Mouse (Mus musculus) heart, embryonic 15.5 days (tissue): ENCODE measurements around the gene Pstpip1. TPM values are rescaled to one million over a fixed set of nuclear protein-coding genes. Genes with fewer than 3 reads are reported as not detected.
A peak's percentile ranks its signal among the peaks of the same experiment; 100 is the strongest.

Experiments
- ATAC-seq: fragments of 200-750 bp; cut with Nextera tagmentation; replicated peaks from 2 replicates; pipeline ENCODE4 v1.8.0; 2017; ENCODE audit warnings: low read depth, moderate TSS enrichment; ENCODE audit not compliant: insufficient number of reproducible peaks, insufficient read depth, low FRiP score
- H3K27ac ChIP-seq: fragments of 300-500 bp; sonication (generic); 2 replicates; pipeline ENCODE4 v1.5.1; 2015; ENCODE audit warnings: mild to moderate bottlenecking, inconsistent platforms
- H3K27me3 ChIP-seq: fragments of 300-500 bp; sonication (generic); 2 replicates; pipeline ENCODE4 v1.6.1; 2015; ENCODE audit warnings: inconsistent platforms
- H3K36me3 ChIP-seq: fragments of 300-500 bp; sonication (generic); 2 replicates; pipeline ENCODE4 v1.6.1; 2015; ENCODE audit warnings: mild to moderate bottlenecking, inconsistent platforms
- H3K4me1 ChIP-seq: fragments of 300-500 bp; sonication (generic); replicated peaks from 2 replicates; pipeline ENCODE4 v1.6.1; 2015; ENCODE audit warnings: inconsistent platforms
- H3K4me2 ChIP-seq: fragments of 300-500 bp; sonication (generic); 2 replicates; pipeline ENCODE4 v1.6.1; 2015; ENCODE audit warnings: inconsistent platforms, mild to moderate bottlenecking, moderate library complexity
- H3K4me3 ChIP-seq: fragments of 300-500 bp; sonication (generic); 2 replicates; pipeline ENCODE4 v1.5.1; 2015; ENCODE audit warnings: mild to moderate bottlenecking, inconsistent platforms
- H3K9ac ChIP-seq: fragments of 300-500 bp; sonication (generic); 2 replicates; pipeline ENCODE4 v1.6.1; 2015; ENCODE audit warnings: mild to moderate bottlenecking, inconsistent platforms
- H3K9me3 ChIP-seq: fragments of 300-500 bp; sonication (generic); replicated peaks from 2 replicates; pipeline ENCODE4 v1.6.1; 2016; ENCODE audit warnings: inconsistent platforms
- WGBS: fragments of 180-500 bp; shearing (Covaris S2); methylation state at CpG from one replicate; pipeline ENCODE4 v1.1.7; 2015; ENCODE audit warnings: mixed read lengths; 5-methylcytosine and 5-hydroxymethylcytosine counted together
- polyA plus RNA-seq: library from polyadenylated mRNA; unstranded; fragments of >200 nt; fragmentation: Nextera tagmentation; extraction: Ambion mirVana; gene quantifications from 2 replicates; pipeline ENCODE4 v1.2.1, GENCODE M21; 2015

The Pstpip1 gene
- polyA plus RNA-seq: 1.8 and 3.3 TPM in 2 replicates

DNA sequence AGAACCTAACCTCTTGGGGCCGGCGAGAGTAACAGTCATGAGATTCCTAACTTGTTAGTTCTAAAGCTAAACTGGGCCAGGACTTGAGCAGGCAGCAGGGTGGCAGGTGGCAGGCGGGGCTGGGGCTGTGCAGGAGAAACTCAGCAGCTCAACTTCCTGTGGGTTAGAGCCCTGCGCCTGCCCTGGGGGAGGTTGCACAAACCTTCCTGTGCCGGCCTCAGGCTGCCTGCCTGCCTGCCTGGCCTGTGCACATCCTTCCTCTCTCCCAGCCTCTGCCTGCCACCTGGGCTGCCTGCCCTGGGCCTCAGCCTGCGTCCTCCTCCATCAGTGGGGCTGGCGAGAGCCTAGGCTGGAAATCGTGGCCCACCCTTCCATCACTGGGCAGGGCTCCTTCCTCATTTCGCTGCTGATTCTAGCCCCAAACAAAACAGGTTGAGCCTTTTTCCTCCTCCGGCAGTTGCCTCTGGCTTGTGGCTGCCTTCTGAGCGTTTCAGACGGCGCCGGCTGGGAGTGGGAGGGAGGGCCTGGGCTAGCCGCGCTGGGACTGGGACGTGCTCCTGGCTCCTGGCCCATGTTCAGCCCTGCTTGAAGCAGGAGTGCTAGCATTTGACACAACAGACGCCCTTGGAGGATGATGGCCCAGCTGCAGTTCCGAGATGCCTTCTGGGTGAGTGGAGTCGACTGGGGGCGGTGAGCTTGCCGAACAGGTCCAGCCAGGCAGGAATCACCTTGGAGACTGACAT is at the start of gene Pstpip1:
TSS of gene Pstpip1 (plus strand) at position 185 of the 743 bp plus-strand sequence.
- Histone ChIP-seq H3K27ac (peak within 1 kb of the TSS; percentile 79), H3K36me3 (no peaks in the 10 kb centered on the region), H3K4me3 (peak within 1 kb of the TSS; percentile 24), H3K27me3 (no peaks in the 10 kb centered on the region), H3K9me3 (no peaks in the 10 kb centered on the region), H3K4me2 (peak within 1 kb of the TSS; percentile 52), H3K4me1 (peaks cover 23% of the 10 kb centered on the region), H3K9ac (peak within 1 kb of the TSS; percentile 37; the same call in 1 of the 2 replicates)
- WGBS: 17% methylated on average over 22 of the region's 22 CpGs
- peak; percentile 87 for ATAC-seq

DNA sequence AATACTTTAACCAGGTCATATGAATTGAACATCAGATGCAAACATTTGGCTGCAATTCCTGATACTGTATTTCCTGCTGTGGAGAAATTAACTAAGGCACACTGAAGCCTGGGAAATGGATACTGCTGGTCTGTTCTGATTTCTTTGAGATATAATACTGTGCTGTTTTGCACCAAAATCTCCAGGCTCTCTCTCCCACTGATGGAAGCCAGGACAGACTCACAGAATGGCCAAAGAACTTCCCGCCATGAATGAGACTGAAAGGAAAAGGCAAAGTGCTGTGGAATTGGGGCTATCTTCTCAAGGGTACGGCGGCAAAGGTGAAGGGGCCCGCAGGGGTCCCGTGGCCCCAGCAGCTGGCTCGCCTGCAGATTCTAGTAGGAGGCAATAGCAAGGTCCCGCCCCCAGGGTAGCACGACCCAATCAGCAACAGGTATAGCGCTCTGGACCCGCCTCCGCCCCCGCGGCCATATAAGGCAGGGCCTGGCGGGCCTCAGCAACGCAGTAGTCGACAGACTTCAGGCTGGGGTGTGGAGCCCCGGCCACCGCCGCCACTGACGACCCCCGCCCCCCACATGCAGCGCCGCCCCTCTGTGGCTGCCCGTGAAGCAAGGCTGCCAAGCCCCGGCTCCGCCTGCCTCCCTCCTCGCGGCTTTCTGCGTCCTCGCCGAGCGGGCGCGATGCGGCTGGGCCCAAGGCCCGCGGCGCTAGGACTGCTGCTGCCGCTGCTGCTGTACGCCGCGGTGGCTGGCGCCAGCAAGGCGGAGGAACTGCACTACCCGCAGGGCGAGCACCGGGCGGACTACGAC is 48.2 kb upstream of the Pstpip1 start, which contains the start of gene Rcn2:
TSS of gene Rcn2 (plus strand) at position 474 of the 809 bp plus-strand sequence.
- peaks cover 8% of the 10 kb centered on the region for H3K36me3 ChIP-seq
- peak within 1 kb of the TSS; percentile 84 for H3K4me3 ChIP-seq
- no peaks in the 10 kb centered on the region for H3K9me3 ChIP-seq
- ATAC-seq: peak; percentile 100
- H3K27me3 ChIP-seq: no peaks in the 10 kb centered on the region
- H3K4me2 ChIP-seq: peak within 1 kb of the TSS; percentile 71
- peak within 1 kb of the TSS; percentile 95 for H3K27ac ChIP-seq
- H3K9ac ChIP-seq: peak within 1 kb of the TSS; percentile 94
- under 1% methylated on average over 48 of the region's 49 CpGs for WGBS
- peaks cover 11% of the 10 kb centered on the region; the same call in 1 of the 2 replicates for H3K4me1 ChIP-seq

DNA sequence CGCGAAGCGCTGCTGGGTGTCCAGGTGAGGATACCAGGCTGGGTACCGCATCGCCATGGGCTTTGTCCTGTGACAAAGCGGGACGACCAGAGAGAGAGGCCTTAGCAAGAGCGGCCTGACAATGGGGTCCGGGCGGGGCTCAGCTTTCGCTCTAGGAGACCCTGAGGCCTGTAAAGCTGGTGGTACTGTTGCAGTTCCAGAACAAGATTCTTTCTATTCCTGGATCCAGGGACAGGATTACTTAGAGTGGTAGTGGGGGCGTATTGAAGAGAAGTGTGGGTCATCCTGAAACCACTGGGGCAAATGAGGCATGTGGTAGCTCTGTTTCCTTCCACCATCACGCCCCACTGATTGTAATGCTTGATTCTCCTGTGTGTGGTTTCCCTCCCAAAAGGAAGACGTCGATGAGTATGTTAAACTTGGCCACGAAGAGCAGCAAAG is 47.6 kb upstream of the Pstpip1 start:
- H3K4me3 ChIP-seq: peak overlapping the region; percentile 84
- no peaks in the 10 kb centered on the region for H3K27me3 ChIP-seq
- WGBS: under 1% methylated on average over 16 of the region's 16 CpGs
- no peak for ATAC-seq
- H3K9me3 ChIP-seq: no peaks in the 10 kb centered on the region
- H3K4me2 ChIP-seq: peak overlapping the region; percentile 71
- peaks cover 8% of the 10 kb centered on the region for H3K36me3 ChIP-seq
- peak overlapping the region; percentile 94 for H3K9ac ChIP-seq
- H3K27ac ChIP-seq: peak overlapping the region; percentile 95
- peaks cover 11% of the 10 kb centered on the region; the same call in 1 of the 2 replicates for H3K4me1 ChIP-seq

DNA sequence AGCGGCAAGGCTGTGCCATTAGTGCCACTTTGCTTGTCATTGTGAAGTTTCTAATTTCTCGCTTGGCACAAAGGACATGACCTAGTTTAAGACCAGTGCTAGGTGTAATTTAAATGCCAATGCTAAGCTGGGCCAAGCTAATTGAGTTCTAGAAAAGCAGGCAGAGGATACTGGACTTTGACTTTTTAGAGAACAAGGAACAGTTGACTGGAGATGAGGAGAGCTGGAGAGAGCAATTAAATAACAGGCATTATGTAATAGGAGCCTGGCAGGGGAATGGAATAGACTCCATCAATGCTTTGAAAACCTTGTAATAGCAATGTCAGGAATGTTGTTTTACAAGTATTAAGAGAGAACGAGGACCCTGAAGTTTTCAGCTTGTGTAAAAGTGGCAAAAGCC is 36.0 kb upstream of the Pstpip1 start:
- H3K9ac ChIP-seq: no peak overlapping the region
- no peak for ATAC-seq
- H3K4me1 ChIP-seq: 0 out of 2 replicates have a peak, but pooled peaks cover 2% of the 10 kb centered on the region
- H3K36me3 ChIP-seq: peaks cover 30% of the 10 kb centered on the region
- no peak overlapping the region for H3K27ac ChIP-seq
- no peaks in the 10 kb centered on the region for H3K27me3 ChIP-seq
- no peaks in the 10 kb centered on the region for H3K9me3 ChIP-seq
- no peak overlapping the region for H3K4me3 ChIP-seq
- H3K4me2 ChIP-seq: no peak overlapping the region
- 84% methylated on average over 3 of the region's 3 CpGs for WGBS

DNA sequence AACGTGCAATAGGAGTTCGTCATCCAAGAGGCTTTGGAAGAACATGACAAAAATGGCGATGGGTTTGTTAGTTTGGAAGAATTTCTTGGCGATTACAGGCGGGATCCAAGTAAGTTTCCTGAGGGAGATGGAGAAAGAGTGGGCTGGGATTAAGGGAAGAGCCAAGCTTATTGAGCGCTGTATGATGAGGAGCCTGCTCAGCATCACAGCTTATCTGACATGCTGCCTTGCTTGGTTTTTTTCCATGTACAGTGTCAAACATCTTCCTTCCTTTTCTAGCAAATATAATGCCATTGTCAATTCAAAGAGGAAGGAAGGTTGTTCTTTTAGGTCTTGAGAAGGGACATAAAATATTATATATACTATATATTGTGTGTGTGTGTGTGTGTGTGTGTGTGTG is 33.6 kb upstream of the Pstpip1 start:
- no peak overlapping the region for H3K4me3 ChIP-seq
- H3K9ac ChIP-seq: no peak overlapping the region
- H3K9me3 ChIP-seq: no peaks in the 10 kb centered on the region
- no peak overlapping the region for H3K4me2 ChIP-seq
- 0 out of 2 replicates have a peak, but pooled peaks cover 2% of the 10 kb centered on the region for H3K4me1 ChIP-seq
- no peak for ATAC-seq
- no peaks in the 10 kb centered on the region for H3K27me3 ChIP-seq
- WGBS: 74% methylated on average over 6 of the region's 6 CpGs
- no peak overlapping the region for H3K27ac ChIP-seq
- H3K36me3 ChIP-seq: peaks cover 52% of the 10 kb centered on the region

DNA sequence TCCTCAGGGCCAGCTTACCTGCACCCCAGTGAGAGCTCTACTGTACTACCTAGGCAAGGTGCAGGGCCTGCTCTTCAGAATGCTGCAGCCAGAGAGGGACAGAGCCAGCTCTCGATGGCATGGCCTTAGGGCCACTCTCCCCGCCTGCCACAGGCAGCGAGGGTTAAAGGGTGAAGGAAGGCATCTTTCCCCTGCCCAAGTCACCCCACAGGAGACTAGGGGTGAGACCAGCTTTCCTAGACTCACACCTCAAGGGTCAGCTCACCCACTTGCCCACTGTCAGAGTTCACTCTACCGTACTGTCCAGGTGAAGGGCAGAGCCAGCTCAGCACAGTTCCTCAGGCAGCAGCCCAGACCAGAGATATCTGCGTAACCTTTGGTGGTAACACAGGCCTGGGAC is 27.4 kb upstream of the Pstpip1 start:
- WGBS: 95% methylated on average over 5 of the region's 5 CpGs
- H3K9ac ChIP-seq: no peak overlapping the region
- no peak for ATAC-seq
- no peak overlapping the region for H3K4me2 ChIP-seq
- H3K9me3 ChIP-seq: no peaks in the 10 kb centered on the region
- no peaks in the 10 kb centered on the region for H3K27me3 ChIP-seq
- H3K4me3 ChIP-seq: no peak overlapping the region
- no peak overlapping the region for H3K27ac ChIP-seq
- H3K4me1 ChIP-seq: no peaks in the 10 kb centered on the region
- peaks cover 50% of the 10 kb centered on the region for H3K36me3 ChIP-seq

DNA sequence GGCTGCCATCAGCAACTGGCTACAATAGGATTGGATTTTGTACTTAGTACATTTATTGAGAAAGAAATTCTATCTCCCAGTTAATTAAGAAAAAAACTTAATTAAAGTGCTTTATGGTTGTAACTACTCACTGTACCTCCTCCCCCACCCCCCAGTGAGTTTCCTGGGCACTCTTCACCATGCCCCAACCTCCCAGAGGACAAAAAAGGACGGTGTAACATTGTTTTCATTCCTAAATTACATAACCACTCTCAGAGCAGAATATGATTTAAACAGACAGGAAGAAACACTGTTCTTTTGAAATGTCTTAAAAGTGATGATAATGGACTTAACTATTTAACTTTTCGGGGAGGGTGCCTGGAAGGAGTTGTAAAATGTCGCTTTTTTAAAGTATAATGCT is 24.8 kb upstream of the Pstpip1 start:
- WGBS: 58% methylated on average over 3 of the region's 3 CpGs
- Histone ChIP-seq H3K4me2 (no peak overlapping the region), H3K9me3 (no peaks in the 10 kb centered on the region), H3K27ac (no peak overlapping the region), H3K27me3 (no peaks in the 10 kb centered on the region), H3K4me3 (no peak overlapping the region), H3K4me1 (no peaks in the 10 kb centered on the region), H3K36me3 (peaks cover 29% of the 10 kb centered on the region), H3K9ac (no peak overlapping the region)
- ATAC-seq: no peak

DNA sequence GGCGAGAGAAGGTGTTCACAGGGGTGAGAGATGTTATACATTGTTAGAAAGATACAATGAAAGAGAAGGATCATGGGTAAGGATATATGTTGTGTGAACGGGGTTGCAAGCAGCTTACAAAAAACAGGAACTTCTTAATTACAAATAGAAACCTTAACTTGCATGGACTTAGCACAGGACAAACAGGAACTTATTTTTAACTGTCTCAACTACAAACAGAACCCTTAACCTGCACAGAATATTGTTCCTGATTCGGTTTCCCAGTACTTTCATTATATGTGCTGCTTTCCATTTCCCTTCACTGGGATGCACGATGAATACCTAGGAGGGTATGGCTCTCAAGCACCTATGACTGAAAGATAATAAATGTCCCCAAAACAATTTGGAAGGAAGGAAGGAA is 21.8 kb upstream of the Pstpip1 start:
- Histone ChIP-seq H3K9ac (no peak overlapping the region), H3K4me2 (no peak overlapping the region), H3K4me3 (no peak overlapping the region), H3K4me1 (no peaks in the 10 kb centered on the region), H3K27me3 (no peaks in the 10 kb centered on the region), H3K9me3 (no peaks in the 10 kb centered on the region), H3K36me3 (peaks cover 5% of the 10 kb centered on the region; the same call in 1 of the 2 replicates), H3K27ac (no peak overlapping the region)
- WGBS: 85% methylated on average over 4 of the region's 4 CpGs
- ATAC-seq: no peak

DNA sequence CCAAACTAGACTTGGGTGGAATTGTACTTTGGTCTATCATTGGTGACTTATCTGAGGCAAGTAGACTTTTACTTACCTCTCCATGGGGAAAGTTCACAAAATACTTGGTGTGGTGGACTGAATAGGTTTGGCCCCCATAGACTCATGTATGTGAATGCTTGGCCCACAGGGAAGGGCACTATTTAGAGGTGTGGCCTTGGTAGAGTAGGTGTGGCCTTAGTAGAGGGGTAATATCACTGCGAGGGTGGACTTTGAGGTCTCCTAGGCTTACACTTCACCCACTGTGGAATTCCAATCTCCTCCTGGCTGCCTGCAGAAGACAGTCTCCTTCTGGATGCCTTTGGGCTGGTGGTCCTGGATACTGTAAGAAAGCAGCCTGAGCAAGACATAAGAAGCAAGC is 21.1 kb upstream of the Pstpip1 start:
- WGBS: 75% methylated on average over 1 of the region's 1 CpGs
- no peaks in the 10 kb centered on the region for H3K4me1 ChIP-seq
- H3K9ac ChIP-seq: no peak overlapping the region
- no peaks in the 10 kb centered on the region for H3K9me3 ChIP-seq
- H3K4me2 ChIP-seq: no peak overlapping the region
- peaks cover 5% of the 10 kb centered on the region; the same call in 1 of the 2 replicates for H3K36me3 ChIP-seq
- H3K27ac ChIP-seq: no peak overlapping the region
- ATAC-seq: no peak
- H3K27me3 ChIP-seq: no peaks in the 10 kb centered on the region
- H3K4me3 ChIP-seq: no peak overlapping the region

DNA sequence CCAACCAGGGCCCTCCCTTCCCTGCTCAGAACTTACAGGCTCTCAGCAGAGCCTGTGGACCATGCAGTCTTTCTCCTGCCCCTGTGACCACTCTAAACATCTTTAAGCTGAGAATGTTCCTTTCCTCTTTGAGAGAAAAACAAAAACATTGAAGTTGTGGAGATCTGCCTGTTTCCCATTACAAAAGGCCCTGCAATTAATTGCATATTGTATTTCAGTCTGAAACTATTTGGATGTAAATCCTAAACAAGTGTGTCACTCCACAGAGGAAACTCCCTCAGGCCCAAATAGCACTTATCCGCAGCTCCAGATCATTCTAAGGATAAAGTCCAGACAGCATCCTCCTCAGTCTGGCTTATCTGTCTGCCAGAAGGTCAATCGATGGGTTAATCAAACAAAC is 16.9 kb upstream of the Pstpip1 start:
- H3K9me3 ChIP-seq: no peaks in the 10 kb centered on the region
- no peaks in the 10 kb centered on the region for H3K27me3 ChIP-seq
- H3K9ac ChIP-seq: no peak overlapping the region
- 38% methylated on average over 2 of the region's 2 CpGs for WGBS
- no peak overlapping the region for H3K27ac ChIP-seq
- ATAC-seq: no peak
- H3K4me1 ChIP-seq: peaks cover 16% of the 10 kb centered on the region
- no peak overlapping the region for H3K4me3 ChIP-seq
- no peak overlapping the region for H3K4me2 ChIP-seq
- no peaks in the 10 kb centered on the region for H3K36me3 ChIP-seq

DNA sequence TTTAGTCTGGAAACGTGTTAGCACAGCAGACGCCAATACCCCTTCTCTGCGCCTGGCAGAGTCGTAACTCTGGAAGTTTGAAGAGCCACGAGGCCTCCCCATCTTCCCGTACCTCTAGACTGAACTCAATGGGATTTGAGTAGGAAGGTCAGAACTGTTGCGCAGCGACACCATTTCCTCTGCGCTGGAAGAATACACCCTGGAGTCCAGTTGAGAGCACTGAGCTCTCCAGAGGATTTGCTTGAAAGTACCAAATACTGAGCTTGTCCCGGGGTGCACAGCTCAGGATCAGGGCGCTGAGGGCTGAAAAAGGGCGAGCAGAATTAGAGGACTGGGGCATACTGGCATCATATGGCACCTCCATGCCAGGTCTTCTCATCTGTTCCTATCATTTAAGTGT is 14.9 kb upstream of the Pstpip1 start:
- no peak overlapping the region for H3K27ac ChIP-seq
- H3K4me2 ChIP-seq: no peak overlapping the region
- no peaks in the 10 kb centered on the region for H3K9me3 ChIP-seq
- no peak overlapping the region for H3K4me3 ChIP-seq
- no peaks in the 10 kb centered on the region for H3K36me3 ChIP-seq
- no peaks in the 10 kb centered on the region for H3K27me3 ChIP-seq
- no peak overlapping the region for H3K9ac ChIP-seq
- peaks cover 16% of the 10 kb centered on the region for H3K4me1 ChIP-seq
- 79% methylated on average over 12 of the region's 12 CpGs for WGBS
- peak; percentile 8; the same call in 1 of the 2 replicates for ATAC-seq
